Mouse (Mus musculus) gastrocnemius, postnatal 36 days (tissue): ENCODE data around the gene Nectin2. TPM values are rescaled to one million over a fixed set of nuclear protein-coding genes. Genes with fewer than 3 reads are reported as not detected.

ENCODE experiments used
- DNase-seq, 2 experiments: peaks; one replicate each; pipeline ENCODE4 v3.0.0; 2022
- intact Hi-C: fragments of 180-260 bp; cut with DNase I; formaldehyde crosslinking; loops from one replicate; pipeline ENCODE4 v1.15.1; 2025
- total RNA-seq, 2 experiments: library from RNA; stranded (reverse); gene quantifications; 2 replicates each; pipeline ENCODE4 v1.2.3; 2021

The Nectin2 gene
- total RNA-seq, 2 experiments from 2014 or later: 2.0 to 2.3 TPM

GRCm38 (mm10) chr7:19671511-19671910, 78.8 kb downstream of the Nectin2 start:
- intact Hi-C loops: loop anchor here (10.0 kb wide), 1 partner anchor 123 kb away; the partner anchor contains the start of gene Cblc
- DNase-seq: no peak

DNA sequence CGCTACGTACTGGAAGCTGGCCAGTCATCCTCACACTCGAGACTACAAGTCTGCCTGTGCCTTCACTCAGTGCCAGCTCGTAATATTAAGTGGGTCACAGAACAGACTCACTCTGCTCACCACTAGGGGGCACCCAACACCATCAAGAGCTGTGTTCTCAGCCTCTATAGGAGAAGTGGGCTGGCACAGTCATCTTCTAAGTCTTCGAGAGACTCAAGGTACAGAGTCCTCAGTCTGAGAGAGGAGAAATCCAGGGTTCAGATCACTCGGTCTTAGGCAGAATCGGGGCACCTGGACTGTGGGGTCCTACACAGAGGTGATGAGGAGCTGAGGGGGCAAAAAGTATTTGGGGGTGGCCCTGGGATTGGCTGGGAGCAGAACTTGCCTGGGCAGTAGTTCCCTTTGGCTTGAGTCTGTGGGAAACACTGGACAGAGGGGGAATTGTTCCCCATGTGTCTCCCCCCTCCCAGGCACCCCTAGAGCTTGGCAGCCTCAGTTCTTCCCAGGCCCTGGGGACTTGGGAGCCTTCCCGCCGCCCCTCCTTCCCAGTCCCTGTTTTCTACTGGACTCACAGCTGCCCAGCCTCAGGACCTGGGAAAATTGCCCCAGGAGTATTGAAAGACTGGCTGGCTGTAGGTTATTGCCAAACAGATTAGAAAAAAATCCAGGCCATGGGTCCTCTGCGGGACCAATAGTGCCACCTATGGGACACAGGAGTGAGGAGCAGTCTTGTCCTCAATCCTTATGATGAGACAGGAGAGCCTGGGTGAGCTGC, 81.1 kb downstream of the Nectin2 start:
- peak; percentile 78 to 89 for DNase-seq
- intact Hi-C loops: loop anchor here (2.0 kb wide), 1 partner anchor 44 kb away; no protein-coding TSS in a partner anchor

GRCm38 (mm10) chr7:19667434-19667833, 82.8 kb downstream of the Nectin2 start:
- intact Hi-C loops: no loop called here
- DNase-seq: no peak

GRCm38 (mm10) chr7:19666750-19667149, 83.5 kb downstream of the Nectin2 start:
- DNase-seq: no peak
- intact Hi-C loops: no loop called here

Other genes starting within 250 kb of the Nectin2 start
- gene Bloc1s3, start 242.1 kb downstream of the Nectin2 start, total RNA-seq: 1 to 10 TPM; 1.5 to 1.7 TPM
- 1 to 10 TPM; 6.4 to 8.8 TPM for gene Trappc6a, start 242.1 kb downstream of the Nectin2 start, total RNA-seq
- not detected for gene Nkpd1, start 232.6 kb downstream of the Nectin2 start, total RNA-seq
- gene Ppp1r37, start 187.4 kb downstream of the Nectin2 start, total RNA-seq: 10 to 100 TPM; 34.8 to 41.4 TPM
- under 1 TPM; 0.23 to 0.44 TPM for gene Zfp296, start 173.2 kb downstream of the Nectin2 start, total RNA-seq
- gene Gemin7, start 172.9 kb downstream of the Nectin2 start, total RNA-seq: 10 to 100 TPM; 59.1 to 65.1 TPM
- gene Clasrp, start 146.0 kb downstream of the Nectin2 start, total RNA-seq: 10 to 100 TPM; 10.9 to 12.0 TPM
- gene Relb, start 121.0 kb downstream of the Nectin2 start, total RNA-seq: 1 to 10 TPM; 5.1 to 6.0 TPM
- gene Clptm1, start 85.5 kb downstream of the Nectin2 start, total RNA-seq: 10 to 100 TPM; 39.2 to 45.7 TPM
- gene Apoc2, start 72.5 kb downstream of the Nectin2 start, total RNA-seq: under 1 TPM in 1 of 2 experiments, not detected in 1; 0.99 TPM
- gene Gm44805, start 69.1 kb downstream of the Nectin2 start, total RNA-seq: not detected
- gene Apoc4, start 69.0 kb downstream of the Nectin2 start, total RNA-seq: under 1 TPM in 1 of 2 experiments, not detected in 1; 0.43 TPM
- gene Apoc1, start 57.8 kb downstream of the Nectin2 start, total RNA-seq: 1 to 10 TPM in 1 of 2 experiments, under 1 TPM in 1; 0.94 to 1.4 TPM
- gene Apoe, start 51.3 kb downstream of the Nectin2 start, total RNA-seq: 10 to 100 TPM; 49.0 to 51.4 TPM
- 10 to 100 TPM; 36.8 to 47.6 TPM for gene Tomm40, start 35.0 kb downstream of the Nectin2 start, total RNA-seq
- 10 to 100 TPM; 22.0 to 22.6 TPM for gene Bcam, start 20.5 kb upstream of the Nectin2 start, total RNA-seq
- not detected for gene Cblc, start 46.3 kb upstream of the Nectin2 start, total RNA-seq
- gene Bcl3, start 72.3 kb upstream of the Nectin2 start, total RNA-seq: 1 to 10 TPM; 1.1 to 1.5 TPM
- gene Gm19345, start 101.5 kb upstream of the Nectin2 start, total RNA-seq: not detected
- not detected for gene Ceacam16, start 110.8 kb upstream of the Nectin2 start, total RNA-seq
- gene Ceacam19, start 137.5 kb upstream of the Nectin2 start, total RNA-seq: not detected
- gene Pvr, start 170.7 kb upstream of the Nectin2 start, total RNA-seq: 1 to 10 TPM; 4.6 to 7.7 TPM
- gene Igsf23, start 200.3 kb upstream of the Nectin2 start, total RNA-seq: not detected
- gene Ceacam20, start 214.9 kb upstream of the Nectin2 start, total RNA-seq: not detected
- gene Nlrp9b, start 241.0 kb upstream of the Nectin2 start, total RNA-seq: not detected